Mouse (Mus musculus) lung, embryonic 16.5 days (tissue): ENCODE results near the gene Snx1. TPM values are rescaled to one million over a fixed set of nuclear protein-coding genes. Genes with fewer than 3 reads are reported as not detected.

Source experiments
- ATAC-seq: fragments of 200-750 bp; cut with Nextera tagmentation; 2 replicates; pipeline ENCODE4 v1.8.0; 2017; ENCODE audit warnings: low read depth, mild to moderate bottlenecking, moderate library complexity
- H3K27ac ChIP-seq: fragments of 300-500 bp; sonication (generic); 2 replicates; pipeline ENCODE4 v1.5.1; 2014; ENCODE audit warnings: mild to moderate bottlenecking, control low read depth, low read length
- H3K27me3 ChIP-seq: fragments of 300-500 bp; sonication (generic); 2 replicates; pipeline ENCODE4 v1.6.1; 2014; ENCODE audit warnings: low read depth, low read length, mixed read lengths; ENCODE audit not compliant: control insufficient read depth, insufficient read depth
- H3K36me3 ChIP-seq: fragments of 300-500 bp; sonication (generic); 2 replicates; pipeline ENCODE4 v1.6.1; 2014; ENCODE audit warnings: low read length; ENCODE audit not compliant: control insufficient read depth, insufficient read depth
- H3K4me1 ChIP-seq: fragments of 300-500 bp; sonication (generic); replicated peaks from 2 replicates; pipeline ENCODE4 v1.6.1; 2014; ENCODE audit warnings: low read length, mixed read lengths; ENCODE audit not compliant: control insufficient read depth, insufficient read depth
- H3K4me2 ChIP-seq: fragments of 300-500 bp; sonication (generic); 2 replicates; pipeline ENCODE4 v1.6.1; 2014; ENCODE audit warnings: low read depth, low read length, control low read depth
- H3K4me3 ChIP-seq: fragments of 300-500 bp; sonication (generic); 2 replicates; pipeline ENCODE4 v1.5.1; 2014; ENCODE audit warnings: mild to moderate bottlenecking, low read length, control low read depth
- H3K9ac ChIP-seq: fragments of 300-500 bp; sonication (generic); 2 replicates; pipeline ENCODE4 v1.6.1; 2014; ENCODE audit warnings: low read length, control low read depth
- H3K9me3 ChIP-seq: fragments of 300-500 bp; sonication (generic); 2 replicates; pipeline ENCODE4 v1.6.1; 2016; ENCODE audit warnings: low read length; ENCODE audit not compliant: control insufficient read depth
- WGBS: fragments of 180-500 bp; shearing (Covaris S2); extraction: QIAGEN DNeasy Blood & Tissue Kit; methylation state at CpG from one replicate; pipeline ENCODE4 v1.1.7; 2014; 5-methylcytosine and 5-hydroxymethylcytosine counted together
- polyA plus RNA-seq: library from polyadenylated mRNA; unstranded; fragments of >200 nt; fragmentation: Nextera tagmentation; extraction: Ambion mirVana; gene quantifications from 2 replicates; pipeline ENCODE4 v1.2.1, GENCODE M21; 2015

The Snx1 gene
- polyA plus RNA-seq, 1 experiment from 2014 or later, result 123 TPM

- H3K27ac ChIP-seq, result no peak overlapping the region
- ATAC-seq, result no peak
- 82% methylated on average over 6 of the region's 6 CpGs for WGBS
- H3K4me3 ChIP-seq, result peak overlapping the region; percentile 55
- H3K4me1 ChIP-seq, result peaks cover 4% of the 10 kb centered on the region
- no peaks in the 10 kb centered on the region for H3K36me3 ChIP-seq
- peaks cover 12% of the 10 kb centered on the region; the same call in 1 of the 2 replicates for H3K27me3 ChIP-seq
- H3K4me2 ChIP-seq, result peak overlapping the region; percentile 81
- H3K9ac ChIP-seq, result no peak overlapping the region
- no peaks in the 10 kb centered on the region for H3K9me3 ChIP-seq
These were observed 32.6 kb upstream of the Snx1 start for GRCm38 (mm10) chr9:66158885-66159430.

DNA sequence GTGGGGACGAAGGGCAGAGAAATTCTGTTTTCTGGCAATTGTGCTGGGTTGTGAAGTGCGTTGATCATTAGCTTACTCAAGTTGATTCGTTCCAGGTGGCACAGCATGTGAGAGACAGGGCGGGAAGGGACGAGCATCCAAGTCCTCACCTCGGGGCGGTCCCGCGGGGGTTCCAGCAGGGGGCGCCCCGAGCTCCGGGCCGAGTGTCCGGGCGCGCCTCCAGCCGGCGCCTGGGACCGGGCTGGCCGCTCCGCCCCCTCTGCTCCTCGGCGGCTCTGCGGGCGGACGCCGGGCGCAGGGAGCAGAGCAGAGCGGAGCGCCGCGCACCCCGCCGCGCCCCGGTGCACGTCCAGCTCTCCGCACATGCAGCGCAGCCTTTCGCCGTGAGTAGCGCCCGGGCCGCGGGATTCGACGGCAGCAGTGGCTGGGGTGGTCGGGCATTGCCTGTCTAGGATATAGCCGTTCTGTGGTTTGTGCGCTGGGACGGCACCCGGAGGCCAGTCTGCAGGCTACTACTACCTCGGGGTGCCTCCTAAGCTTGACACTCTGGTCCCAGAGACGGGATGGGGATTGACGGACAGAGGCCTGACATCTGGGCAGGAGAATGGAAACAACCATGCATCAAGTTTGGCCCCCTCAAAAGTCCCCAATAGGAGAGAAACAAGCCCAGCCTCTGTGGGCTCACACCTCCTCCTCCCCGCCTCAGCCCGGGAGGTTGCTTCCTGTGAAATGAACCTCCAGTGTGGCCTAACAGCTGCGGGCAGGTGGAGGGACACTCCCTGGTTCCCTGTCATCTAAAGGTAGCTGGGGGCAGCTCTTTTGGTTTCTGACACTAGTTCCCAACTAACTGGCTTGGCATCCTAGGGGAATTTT, 31.8 kb upstream of the Snx1 start, which contains the start of gene Dapk2:
Dapk2 (plus strand) TSS at position 266 of the 873 bp plus-strand sequence.
- Histone ChIP-seq H3K4me2 (peak within 1 kb of the TSS; percentile 81), H3K9me3 (no peaks in the 10 kb centered on the region), H3K9ac (peak within 1 kb of the TSS; percentile 65), H3K27me3 (peaks cover 12% of the 10 kb centered on the region; the same call in 1 of the 2 replicates), H3K36me3 (no peaks in the 10 kb centered on the region), H3K27ac (no peak within 1 kb of the TSS), H3K4me3 (peak within 1 kb of the TSS; percentile 55), H3K4me1 (peaks cover 4% of the 10 kb centered on the region)
- peak; percentile 95 for ATAC-seq
- under 1% methylated on average over 58 of the region's 58 CpGs for WGBS

DNA sequence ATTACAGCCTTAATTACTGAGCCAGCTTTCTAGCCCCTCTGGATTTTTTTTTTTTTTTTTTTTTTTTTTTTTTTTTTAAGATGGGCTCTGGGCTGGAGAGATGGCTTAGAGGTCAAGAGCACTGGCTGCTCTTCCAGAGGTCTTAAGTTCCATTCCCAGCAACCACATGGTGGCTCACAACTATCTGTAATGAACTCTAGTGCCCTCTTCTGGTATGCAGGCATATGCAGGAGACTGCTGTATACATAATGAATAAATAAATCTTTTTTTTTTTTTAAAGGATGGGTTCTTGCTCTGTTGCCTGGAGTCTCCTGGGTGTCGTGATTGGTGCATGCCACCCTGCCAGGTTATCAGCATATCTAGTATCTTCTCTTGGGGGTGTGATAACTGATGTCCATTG, 29.1 kb upstream of the Snx1 start:
- Histone ChIP-seq H3K27me3 (peaks cover 12% of the 10 kb centered on the region; the same call in 1 of the 2 replicates), H3K9ac (no peak overlapping the region)
- WGBS, result 73% methylated on average over 1 of the region's 1 CpGs

DNA sequence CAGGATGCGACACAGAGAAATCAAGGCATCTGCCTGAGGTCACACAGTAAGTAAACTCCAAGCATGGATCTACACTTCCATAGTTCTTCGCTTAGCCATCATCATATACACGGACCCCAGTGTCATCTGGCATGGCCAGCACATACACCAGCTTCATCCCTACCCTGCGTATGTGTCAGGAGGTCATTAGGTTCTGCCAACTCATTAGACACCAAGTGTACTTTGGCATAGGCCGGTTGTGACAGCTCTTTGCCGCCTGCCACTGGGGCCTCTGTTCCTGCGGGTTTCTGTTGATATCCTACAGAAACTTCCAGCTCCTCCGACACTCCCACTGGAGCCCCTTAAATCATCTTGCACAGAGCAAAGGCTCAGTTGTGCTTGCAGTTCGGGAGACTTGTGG, 27.6 kb upstream of the Snx1 start:
- H3K9me3 ChIP-seq, result no peaks in the 10 kb centered on the region
- ATAC-seq, result no peak
- no peak overlapping the region for H3K27ac ChIP-seq
- H3K4me2 ChIP-seq, result no peak overlapping the region
- no peak overlapping the region for H3K4me3 ChIP-seq
- peaks cover 8% of the 10 kb centered on the region; the same call in 1 of the 2 replicates for H3K27me3 ChIP-seq
- H3K9ac ChIP-seq, result no peak overlapping the region
- H3K4me1 ChIP-seq, result peaks cover 4% of the 10 kb centered on the region
- H3K36me3 ChIP-seq, result no peaks in the 10 kb centered on the region
- 84% methylated on average over 9 of the region's 9 CpGs for WGBS

More for the DNA sequence above, 29.1 kb upstream of the Snx1 start:
- Histone ChIP-seq H3K27ac (no peak overlapping the region), H3K4me1 (peaks cover 4% of the 10 kb centered on the region), H3K9me3 (no peaks in the 10 kb centered on the region), H3K4me3 (no peak overlapping the region), H3K4me2 (no peak overlapping the region), H3K36me3 (no peaks in the 10 kb centered on the region)
- ATAC-seq, result no peak

GRCm38 (mm10) chr9:66153594-66153993, 27.2 kb upstream of the Snx1 start:
- H3K27me3 ChIP-seq, result peaks cover 5% of the 10 kb centered on the region; the same call in 1 of the 2 replicates
- peaks cover 4% of the 10 kb centered on the region for H3K4me1 ChIP-seq
- no peak overlapping the region for H3K4me3 ChIP-seq
- no peaks in the 10 kb centered on the region for H3K36me3 ChIP-seq
- ATAC-seq, result no peak
- no peaks in the 10 kb centered on the region for H3K9me3 ChIP-seq
- 88% methylated on average over 6 of the region's 6 CpGs for WGBS
- H3K4me2 ChIP-seq, result no peak overlapping the region
- no peak overlapping the region for H3K27ac ChIP-seq
- H3K9ac ChIP-seq, result no peak overlapping the region

GRCm38 (mm10) chr9:66152011-66152410, 25.6 kb upstream of the Snx1 start:
- no peak for ATAC-seq
- no peaks in the 10 kb centered on the region for H3K27me3 ChIP-seq
- H3K9ac ChIP-seq, result no peak overlapping the region
- 47% methylated on average over 9 of the region's 9 CpGs for WGBS
- H3K4me1 ChIP-seq, result no peaks in the 10 kb centered on the region
- no peaks in the 10 kb centered on the region for H3K9me3 ChIP-seq
- no peak overlapping the region for H3K27ac ChIP-seq
- no peak overlapping the region for H3K4me2 ChIP-seq
- H3K36me3 ChIP-seq, result no peaks in the 10 kb centered on the region
- no peak overlapping the region for H3K4me3 ChIP-seq

DNA sequence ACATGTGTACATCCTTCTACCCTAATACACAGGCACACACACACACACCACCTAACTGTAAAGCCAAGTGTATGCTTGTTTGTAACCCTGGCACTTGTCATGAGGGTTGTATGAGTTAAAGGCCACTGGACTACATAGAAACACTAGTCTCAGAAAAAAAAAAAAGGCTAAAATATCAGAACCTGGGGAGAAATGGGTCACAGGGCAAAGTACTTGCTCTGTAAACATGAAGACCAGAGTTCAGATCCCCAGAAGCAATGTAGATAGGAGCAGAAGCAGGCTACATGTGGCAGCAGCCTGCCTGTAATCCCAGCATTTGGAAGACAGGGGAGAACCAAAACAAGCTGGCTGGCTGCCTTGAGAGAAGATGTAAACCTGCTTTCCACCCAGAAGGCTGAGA, 19.8 kb upstream of the Snx1 start:
- ATAC-seq, result no peak
- Histone ChIP-seq H3K4me3 (no peak overlapping the region), H3K9ac (no peak overlapping the region), H3K4me1 (no peaks in the 10 kb centered on the region), H3K27ac (no peak overlapping the region), H3K27me3 (no peaks in the 10 kb centered on the region), H3K4me2 (no peak overlapping the region), H3K36me3 (no peaks in the 10 kb centered on the region), H3K9me3 (no peaks in the 10 kb centered on the region)

GRCm38 (mm10) chr9:66144248-66144647, 17.9 kb upstream of the Snx1 start:
- 7% methylated on average over 6 of the region's 6 CpGs for WGBS
- peak; percentile 45; the same call in 1 of the 2 replicates for ATAC-seq

DNA sequence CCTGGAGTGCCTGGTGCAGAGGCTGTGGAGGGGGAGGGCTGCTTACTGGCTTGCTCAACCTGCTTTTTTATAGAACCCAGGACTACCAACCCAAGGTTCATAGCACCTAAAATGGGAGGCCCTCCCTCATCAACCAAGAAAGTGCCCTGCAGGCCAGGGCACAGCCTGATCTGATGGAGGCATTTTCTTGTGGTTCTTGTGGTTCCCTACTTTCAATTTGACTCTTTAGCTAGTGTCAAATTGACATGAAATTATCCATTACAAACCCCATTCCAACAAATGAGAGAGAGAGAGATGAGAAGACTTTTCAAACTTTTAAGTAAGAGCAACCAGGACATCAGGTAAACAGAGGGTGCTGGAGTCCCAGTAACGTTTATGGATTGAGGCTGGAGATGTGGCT, 15.9 kb upstream of the Snx1 start:
- WGBS, result 64% methylated on average over 1 of the region's 1 CpGs

More at GRCm38 (mm10) chr9:66144248-66144647, 17.9 kb upstream of the Snx1 start:
- H3K4me1 ChIP-seq, result no peaks in the 10 kb centered on the region
- no peak overlapping the region for H3K4me2 ChIP-seq
- peaks cover 9% of the 10 kb centered on the region for H3K36me3 ChIP-seq
- no peak overlapping the region for H3K27ac ChIP-seq
- no peak overlapping the region for H3K4me3 ChIP-seq
- H3K9ac ChIP-seq, result no peak overlapping the region
- H3K9me3 ChIP-seq, result no peaks in the 10 kb centered on the region
- no peaks in the 10 kb centered on the region for H3K27me3 ChIP-seq

More for the DNA sequence above, 15.9 kb upstream of the Snx1 start:
- no peaks in the 10 kb centered on the region for H3K27me3 ChIP-seq
- H3K9me3 ChIP-seq, result no peaks in the 10 kb centered on the region
- no peak overlapping the region for H3K27ac ChIP-seq
- H3K9ac ChIP-seq, result no peak overlapping the region
- no peak for ATAC-seq
- no peak overlapping the region for H3K4me2 ChIP-seq
- no peak overlapping the region for H3K4me3 ChIP-seq
- peaks cover 13% of the 10 kb centered on the region for H3K36me3 ChIP-seq
- no peaks in the 10 kb centered on the region for H3K4me1 ChIP-seq
